Mouse (Mus musculus): ENCODE data around the gene Slc38a4.

The Slc38a4 gene

GRCm38 (mm10) chr15:97015036-97015596 is 40.6 kb downstream of the Slc38a4 start:
- DNase-seq, result no peak

- DNase-seq, result peak in 1 of 2 experiments; percentile 42
Observed at GRCm38 (mm10) chr15:97011599-97012372, 44.0 kb downstream of the Slc38a4 start.

GRCm38 (mm10) chr15:97009271-97009670 is 46.5 kb downstream of the Slc38a4 start:
- DNase-seq, result no peak

GRCm38 (mm10) chr15:97005631-97006234 is 50.0 kb downstream of the Slc38a4 start:
- no peak for DNase-seq

- DNase-seq, result no peak
Observed at GRCm38 (mm10) chr15:97004525-97004867, 51.3 kb downstream of the Slc38a4 start.

- DNase-seq, result peak in 1 of 2 experiments; percentile 49
Observed at GRCm38 (mm10) chr15:97003851-97004524, 51.8 kb downstream of the Slc38a4 start.

- peak in 1 of 2 experiments; percentile 56 for DNase-seq
Observed at GRCm38 (mm10) chr15:97003186-97003585, 52.6 kb downstream of the Slc38a4 start.

- no peak for DNase-seq
Observed at GRCm38 (mm10) chr15:97002752-97003151, 53.0 kb downstream of the Slc38a4 start.

GRCm38 (mm10) chr15:97001886-97002285 is 53.9 kb downstream of the Slc38a4 start:
- no peak for DNase-seq

- DNase-seq, result no peak
Observed at GRCm38 (mm10) chr15:97001416-97001815, 54.3 kb downstream of the Slc38a4 start.

GRCm38 (mm10) chr15:97000319-97001251 is 55.2 kb downstream of the Slc38a4 start:
- DNase-seq, result no peak

GRCm38 (mm10) chr15:96999401-96999800 is 56.4 kb downstream of the Slc38a4 start:
- DNase-seq, result no peak

- no peak for DNase-seq
Observed at GRCm38 (mm10) chr15:96985618-96986017, 70.1 kb downstream of the Slc38a4 start.

GRCm38 (mm10) chr15:96983581-96984330 is 72.0 kb downstream of the Slc38a4 start:
- DNase-seq, result no peak

- DNase-seq, result no peak
Observed at GRCm38 (mm10) chr15:96975125-96975524, 80.6 kb downstream of the Slc38a4 start.

GRCm38 (mm10) chr15:96974131-96974530 is 81.6 kb downstream of the Slc38a4 start:
- DNase-seq, result no peak

GRCm38 (mm10) chr15:96973370-96973769 is 82.4 kb downstream of the Slc38a4 start:
- no peak for DNase-seq

- no peak for DNase-seq
Observed at GRCm38 (mm10) chr15:96972706-96973274, 83.0 kb downstream of the Slc38a4 start.

- no peak for DNase-seq
Observed at GRCm38 (mm10) chr15:96971906-96972305, 83.8 kb downstream of the Slc38a4 start.

GRCm38 (mm10) chr15:96969792-96970191 is 86.0 kb downstream of the Slc38a4 start:
- no peak for DNase-seq

- DNase-seq, result no peak
Observed at GRCm38 (mm10) chr15:96968741-96969140, 87.0 kb downstream of the Slc38a4 start.
